Mouse (Mus musculus): Measurements from ENCODE around the gene Cdh18. TPM values are rescaled to one million over a fixed set of nuclear protein-coding genes. Genes with fewer than 3 reads are reported as not detected.

Gene Cdh18
- polyA plus RNA-seq, 1 experiment, result 0.84 TPM

DNA sequence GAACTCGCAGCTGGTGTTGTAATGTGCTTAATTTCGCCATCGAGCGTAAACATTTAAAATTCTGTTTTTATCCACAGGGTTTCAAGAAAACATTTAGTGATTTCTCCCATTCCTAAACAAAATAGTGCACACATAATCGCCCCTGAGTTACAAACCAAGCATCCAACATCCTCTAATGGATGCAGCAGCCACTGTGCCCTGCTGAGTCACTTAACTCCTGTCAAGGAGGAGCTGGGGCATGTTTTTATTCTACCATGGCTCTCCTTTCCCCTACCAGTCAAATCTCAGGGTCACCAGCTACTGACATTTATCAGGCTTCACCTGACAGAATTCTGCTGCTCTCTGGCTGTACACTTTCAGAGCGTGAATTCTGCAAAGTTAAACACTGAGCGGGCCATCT, 906.5 kb downstream of the Cdh18 start:
- no peak for DNase-seq (ENCODE audit: low spot score)

- no peak for DNase-seq (ENCODE audit: low spot score)
Measured at GRCm38 (mm10) chr15:23457401-23457800, 908.6 kb downstream of the Cdh18 start.

- no peak for DNase-seq (ENCODE audit: low spot score)
Measured at GRCm38 (mm10) chr15:23470527-23471475, 922.0 kb downstream of the Cdh18 start.

- no peak for DNase-seq (ENCODE audit: low spot score)
Measured at GRCm38 (mm10) chr15:23486306-23486705, 937.5 kb downstream of the Cdh18 start.

DNA sequence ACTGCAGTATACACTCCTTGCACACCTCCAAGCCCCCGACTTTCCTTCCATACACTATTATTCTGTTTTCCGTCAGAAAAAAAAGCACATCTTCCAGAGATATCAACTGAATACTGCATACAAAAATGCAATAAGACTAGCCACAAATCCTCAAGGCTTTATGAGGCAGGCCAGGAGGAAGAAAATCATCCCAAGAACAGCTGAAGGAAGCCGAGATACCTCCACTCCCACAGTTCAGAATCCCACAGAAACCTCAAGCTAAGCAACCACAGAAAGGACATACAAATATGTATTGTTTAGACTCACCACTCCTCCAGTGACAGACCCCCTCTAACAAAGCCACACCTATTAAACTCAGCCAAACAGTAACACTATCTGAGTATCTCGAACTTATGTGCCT, 957.7 kb downstream of the Cdh18 start:
- no peak for DNase-seq (ENCODE audit: low spot score)

DNA sequence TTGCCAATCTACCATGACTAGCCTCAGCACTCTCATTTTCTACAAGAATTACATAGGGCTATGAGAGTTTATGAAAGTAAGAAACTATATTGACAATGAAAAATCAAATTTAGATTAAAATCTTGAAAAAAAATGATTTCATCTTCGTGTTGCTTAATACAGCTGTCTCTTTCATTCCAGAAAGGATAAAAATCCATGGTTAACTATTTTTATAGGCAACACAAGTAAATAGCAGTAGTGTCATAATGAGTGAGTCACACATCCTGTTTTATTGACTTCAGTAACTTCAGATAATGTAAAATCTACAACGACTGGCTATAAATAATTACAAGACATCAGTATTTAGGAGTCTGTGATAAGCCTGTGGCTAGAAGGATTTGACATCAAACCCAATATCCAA, 960.9 kb downstream of the Cdh18 start:
- no peak for DNase-seq (ENCODE audit: low spot score)

DNA sequence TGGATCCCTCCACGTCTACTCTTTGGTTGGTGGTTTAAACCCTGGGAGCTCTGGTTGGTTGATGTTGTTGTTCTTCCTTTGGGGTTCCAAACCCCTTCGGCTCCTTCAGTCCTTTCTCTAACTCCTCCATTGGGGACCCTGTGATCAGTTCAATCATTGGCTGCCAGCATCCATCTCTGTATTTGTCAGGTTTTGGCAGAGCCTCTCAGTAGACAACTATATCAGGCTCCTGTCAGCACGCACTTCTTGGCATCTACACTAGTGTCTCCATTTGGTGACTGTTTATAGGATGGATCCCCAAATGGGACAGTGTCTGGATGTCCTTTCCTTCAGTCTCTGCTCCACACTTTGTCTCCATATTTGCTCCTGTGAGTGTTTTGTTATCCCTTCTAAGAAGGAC, 967.0 kb downstream of the Cdh18 start:
- no peak for DNase-seq (ENCODE audit: low spot score)

DNA sequence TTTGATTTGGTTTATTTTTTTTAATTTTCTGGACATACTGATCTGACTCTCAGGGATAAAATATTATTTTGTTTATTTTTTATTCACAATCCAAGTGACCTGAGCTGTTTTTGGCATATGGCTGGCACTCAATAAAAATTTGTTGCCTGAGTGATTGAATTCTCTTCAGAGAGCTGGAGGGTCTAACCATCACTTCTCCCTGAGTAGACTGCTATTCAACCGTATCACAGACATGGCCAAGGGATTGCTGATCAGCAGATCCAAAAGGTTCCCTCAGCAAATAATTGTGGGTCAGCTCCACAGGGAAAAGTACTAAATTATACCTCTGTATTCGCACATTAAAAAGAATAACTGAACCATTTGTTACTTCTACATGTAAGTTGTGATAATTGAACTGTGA, 969.3 kb downstream of the Cdh18 start:
- DNase-seq (ENCODE audit: low spot score), result no peak
